Mouse (Mus musculus) T-helper 1 cell (primary cell): ENCODE results near the gene AI837181.

Source experiments
- in situ Hi-C: fragments of 300-600 bp; cut with MboI, MseI; formaldehyde crosslinking; loops from one replicate; pipeline ENCODE4 v1.15.1; 2025; ENCODE audit warnings: high pct_unique_total_duplicates

The AI837181 gene

GRCm38 (mm10) chr19:5414534-5414957, 10.4 kb upstream of the AI837181 start:
- in situ Hi-C loops = no loop called here

DNA sequence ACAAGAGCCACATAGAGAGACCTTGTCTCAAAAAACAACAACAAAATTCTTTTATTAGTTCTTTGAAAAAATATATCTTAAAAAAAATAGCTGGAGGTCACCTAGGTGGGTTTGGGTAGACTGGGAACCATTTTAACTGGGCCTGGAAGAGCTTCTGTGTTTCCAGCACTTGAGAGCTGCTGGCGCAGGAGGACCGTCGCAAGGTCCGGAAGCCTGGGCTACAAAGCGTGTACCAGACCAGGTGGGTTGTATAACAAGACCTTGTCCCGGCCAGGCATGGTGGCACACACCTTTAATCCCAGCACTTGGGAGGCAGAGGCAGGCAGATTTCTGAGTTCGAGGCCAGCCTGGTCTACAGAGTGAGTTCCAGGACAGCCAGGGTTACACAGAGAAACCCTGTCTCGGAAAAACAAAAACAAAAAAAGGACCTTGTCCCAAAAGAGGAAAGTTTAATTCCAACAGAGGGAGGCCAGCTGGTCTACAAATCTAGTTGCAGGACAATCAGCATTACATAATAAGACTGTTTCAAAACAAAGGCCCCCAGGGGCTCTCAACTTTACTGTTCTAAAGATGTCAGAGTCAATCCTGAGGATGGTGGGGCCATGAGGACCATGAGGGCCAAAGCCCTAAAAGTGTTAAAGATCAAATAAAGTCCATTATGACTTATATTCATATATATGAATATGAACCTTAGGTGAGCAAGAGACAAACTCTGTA, 6.0 kb upstream of the AI837181 start:
- in situ Hi-C loops = no loop called here

DNA sequence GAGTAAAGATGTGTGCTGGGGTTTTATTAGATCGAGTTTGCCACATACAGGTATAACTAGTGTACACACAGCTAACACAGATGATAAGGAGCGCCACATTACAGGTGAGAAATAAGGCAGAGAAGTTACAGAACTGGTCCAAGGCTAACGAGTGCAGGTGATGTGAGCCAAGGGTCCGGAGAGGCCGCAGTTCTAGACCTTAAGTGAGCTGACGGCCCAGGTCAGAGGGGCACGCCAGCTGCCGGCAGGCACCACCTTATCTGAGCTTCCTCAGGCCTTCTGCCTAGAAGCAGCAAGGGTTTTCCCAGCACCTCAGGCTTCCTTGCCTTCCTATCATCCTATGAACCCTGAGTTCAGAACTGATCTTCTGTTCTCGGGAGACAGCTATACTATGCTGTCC, 5.3 kb upstream of the AI837181 start:
- in situ Hi-C loops = no loop called here

GRCm38 (mm10) chr19:5420579-5420978, 4.4 kb upstream of the AI837181 start:
- in situ Hi-C loops = no loop called here

DNA sequence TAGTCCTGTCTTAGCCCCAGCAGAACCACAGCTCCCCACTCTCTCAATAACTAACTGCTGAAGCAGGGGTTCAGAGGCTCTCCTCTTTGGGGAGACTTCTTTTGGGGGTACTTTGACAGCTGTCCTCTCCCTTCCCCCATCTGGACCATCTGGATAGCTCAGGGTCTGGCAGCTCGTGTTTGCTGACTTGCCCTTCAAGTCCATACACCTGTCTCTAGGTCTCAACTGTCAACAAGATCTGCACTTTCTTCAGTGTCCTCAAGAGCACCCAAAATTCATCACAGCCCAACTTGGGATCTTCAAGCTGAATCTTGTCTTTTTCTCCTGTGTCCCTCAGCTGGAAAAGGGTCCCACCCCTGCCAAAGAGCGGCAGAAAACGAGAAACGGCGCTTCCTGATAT, 3.2 kb upstream of the AI837181 start:
- in situ Hi-C loops = no loop called here

GRCm38 (mm10) chr19:5422267-5422666, 2.7 kb upstream of the AI837181 start:
- in situ Hi-C loops = no loop called here

GRCm38 (mm10) chr19:5422895-5423443, 2.0 kb upstream of the AI837181 start:
- in situ Hi-C loops = no loop called here

DNA sequence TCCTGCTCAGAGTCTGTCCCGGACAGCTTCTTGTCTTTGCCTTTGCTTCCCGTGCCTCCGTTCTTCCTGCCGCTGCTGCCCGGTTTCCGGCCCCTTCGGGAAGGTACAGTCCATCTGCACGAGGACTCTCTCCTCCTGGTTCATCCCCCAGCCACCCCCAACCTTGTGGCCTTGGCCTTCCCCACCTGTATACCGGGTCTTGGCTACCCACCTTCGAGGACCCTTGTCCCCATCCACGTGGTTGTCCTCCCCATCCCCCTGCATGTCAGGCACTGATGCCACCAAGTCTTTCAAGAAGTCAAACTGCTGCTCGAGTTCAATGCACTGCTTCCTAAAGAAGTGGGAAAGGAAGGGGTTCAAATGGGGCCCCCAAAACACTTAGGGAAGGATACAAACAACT, 1.4 kb upstream of the AI837181 start:
- in situ Hi-C loops = no loop called here

DNA sequence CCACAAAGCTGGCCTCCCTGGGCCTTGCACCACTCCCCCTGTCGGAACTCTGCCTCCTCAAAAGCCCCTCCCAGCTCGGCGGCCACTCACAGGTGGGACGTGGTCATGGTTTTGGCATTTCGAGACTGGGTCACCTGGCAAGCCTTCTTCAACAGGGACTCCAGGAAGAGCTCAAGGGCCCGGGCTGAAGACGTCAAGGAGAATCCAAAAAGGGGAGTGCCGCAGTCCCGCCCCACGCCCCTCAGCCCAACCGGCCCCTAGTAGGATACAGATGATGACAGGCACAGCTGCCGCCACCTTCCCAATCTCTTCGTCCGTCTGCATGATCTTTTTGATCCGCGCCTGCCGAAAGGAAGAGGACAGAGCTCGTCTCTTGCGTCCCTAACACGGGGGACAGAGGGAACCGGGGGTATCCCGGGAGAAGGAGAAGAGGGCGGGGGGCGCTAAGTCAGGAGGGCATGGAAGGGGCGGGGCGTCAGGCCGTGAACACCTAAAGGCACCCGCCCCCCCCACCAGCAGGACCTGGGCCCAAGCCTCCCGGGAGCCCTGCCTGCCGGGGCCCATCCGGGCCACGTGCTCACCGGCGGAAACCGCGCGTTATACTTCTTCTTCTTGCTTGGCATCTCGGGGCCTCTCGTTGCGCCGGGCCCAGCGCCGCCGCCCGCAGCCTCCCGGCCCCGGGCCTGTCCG, 707 bp upstream of the AI837181 start:
- in situ Hi-C loops = no loop called here

- in situ Hi-C loops = no loop called here
These were observed 1.1 kb downstream of the AI837181 start for GRCm38 (mm10) chr19:5425906-5426565.

DNA sequence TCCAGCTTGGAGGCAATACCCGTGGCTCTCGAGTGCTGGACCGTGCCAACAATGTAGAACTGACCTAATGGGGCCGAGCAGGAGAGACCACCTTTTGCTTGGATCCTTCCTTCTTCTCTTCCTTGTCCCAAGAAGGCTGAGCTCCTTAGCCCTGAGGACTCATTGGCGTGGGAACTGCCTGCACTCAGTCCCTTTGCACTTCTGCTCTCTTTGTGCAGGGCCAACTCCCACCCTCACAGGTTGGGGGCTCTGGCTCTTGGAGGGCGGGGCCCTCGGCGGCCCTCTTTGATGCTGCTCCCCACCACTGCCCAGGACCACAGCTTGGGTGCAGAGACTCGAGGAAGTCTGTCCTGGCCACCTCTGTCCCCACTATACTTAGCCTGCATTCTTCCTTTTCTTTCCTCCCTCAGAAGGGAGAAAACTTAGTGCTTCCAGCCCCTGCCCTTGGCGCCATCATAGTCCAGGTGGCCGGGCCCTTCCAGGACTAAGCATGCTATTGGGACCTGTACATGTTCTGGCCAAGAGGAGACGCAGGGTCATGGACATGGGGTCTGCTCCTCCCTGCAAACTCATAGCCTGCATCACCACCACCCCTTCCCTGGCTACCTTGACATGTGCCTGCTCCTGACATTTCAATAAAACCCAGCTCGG, 1.8 kb downstream of the AI837181 start:
- in situ Hi-C loops = no loop called here

- in situ Hi-C loops = no loop called here
These were observed 3.1 kb downstream of the AI837181 start for GRCm38 (mm10) chr19:5428083-5428482.

DNA sequence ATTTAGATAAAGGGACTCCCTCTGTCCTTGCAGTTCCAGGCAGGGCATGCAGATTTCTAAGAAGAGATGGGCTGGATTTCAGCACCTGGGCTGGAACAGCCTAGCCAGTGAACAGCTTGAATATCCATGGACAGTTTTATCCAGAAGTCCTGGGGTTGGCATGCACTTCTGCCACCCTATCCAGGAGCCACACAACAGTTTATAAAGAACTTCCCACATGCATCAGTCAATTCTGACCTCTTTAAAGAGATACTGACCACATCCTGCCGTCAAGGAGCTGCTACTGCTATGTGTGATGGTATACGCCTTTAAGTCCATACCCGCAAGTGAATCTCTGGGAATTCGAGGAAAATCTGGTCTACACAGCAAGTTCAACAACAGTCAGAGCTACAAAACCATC, 4.3 kb downstream of the AI837181 start:
- in situ Hi-C loops = no loop called here

DNA sequence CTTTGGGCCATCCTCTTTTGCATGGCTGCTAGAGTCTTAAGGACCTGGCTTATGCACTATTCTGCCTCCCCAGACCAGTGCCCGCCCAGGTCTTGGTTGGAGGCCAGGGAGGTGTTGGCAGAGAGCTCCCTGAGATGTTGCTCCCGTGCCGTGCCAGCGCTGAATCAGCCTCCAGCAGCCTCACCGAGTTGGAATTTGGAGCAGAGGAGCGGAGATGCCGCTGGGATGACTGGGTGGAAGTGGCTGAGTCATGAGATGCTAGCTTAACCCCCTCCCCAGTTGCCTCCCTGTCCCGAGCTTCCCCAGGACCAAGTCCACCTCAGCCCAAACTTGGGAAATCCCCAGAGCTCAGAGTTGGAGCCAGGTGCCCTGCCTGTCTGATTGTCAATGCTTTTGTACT, 4.9 kb downstream of the AI837181 start:
- in situ Hi-C loops = loop anchor here (10.0 kb wide), 1 partner anchor 1165 kb away; no protein-coding TSS in a partner anchor

DNA sequence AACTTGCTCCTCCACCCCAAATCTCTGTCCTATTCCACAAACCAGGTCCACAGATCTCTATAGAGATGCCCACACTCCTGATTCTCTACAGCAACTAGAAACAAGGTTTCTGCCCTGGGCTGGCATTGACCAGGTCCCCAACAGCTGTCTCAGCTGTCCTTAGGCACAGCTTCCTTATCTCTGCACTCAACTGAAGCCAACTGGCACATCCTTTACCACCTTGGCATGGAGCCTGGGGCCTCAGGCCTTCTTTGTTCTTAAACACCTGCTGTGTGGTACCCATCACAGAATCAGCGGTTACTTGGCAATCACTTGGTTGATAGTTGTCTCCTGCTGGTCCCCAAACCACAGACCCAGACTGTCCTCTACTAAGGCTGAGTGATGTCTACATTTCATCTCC, 5.5 kb downstream of the AI837181 start:
- in situ Hi-C loops = loop anchor here (10.0 kb wide), 1 partner anchor 1164 kb away; no protein-coding TSS in a partner anchor

DNA sequence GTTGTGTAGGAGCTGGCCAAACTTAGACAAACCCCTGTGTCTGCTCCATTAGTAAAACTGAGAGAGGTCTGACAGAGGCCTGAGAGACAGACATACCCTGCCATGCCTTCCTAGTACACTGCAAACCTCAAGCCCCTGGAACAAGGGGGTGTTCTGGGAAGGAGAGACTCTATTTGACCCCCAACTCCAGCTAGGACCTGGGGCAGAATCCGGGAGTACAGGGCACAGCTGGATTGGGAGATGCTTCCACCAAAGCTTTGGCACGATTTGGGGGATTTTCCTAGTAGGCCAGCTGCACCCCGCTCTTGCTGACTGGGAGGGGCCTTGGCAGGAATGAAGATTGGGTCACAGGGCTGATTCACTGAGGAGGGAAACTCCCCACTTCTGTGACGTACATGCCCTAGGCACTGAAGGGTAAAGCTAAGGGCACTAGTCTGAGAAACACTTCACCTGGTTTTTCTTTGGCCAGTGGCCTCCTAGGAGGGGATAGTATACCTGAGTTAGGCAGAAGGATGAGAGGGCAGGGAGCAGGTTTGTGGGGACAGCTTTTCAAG, 7.0 kb downstream of the AI837181 start:
- in situ Hi-C loops = loop anchor here (10.0 kb wide), 1 partner anchor 1163 kb away; no protein-coding TSS in a partner anchor

- in situ Hi-C loops = loop anchor here (10.0 kb wide), 1 partner anchor 1162 kb away; no protein-coding TSS in a partner anchor
These were observed 8.3 kb downstream of the AI837181 start for GRCm38 (mm10) chr19:5432992-5433852.

- in situ Hi-C loops = loop anchor here (10.0 kb wide), 1 partner anchor 1161 kb away; no protein-coding TSS in a partner anchor
These were observed 9.0 kb downstream of the AI837181 start for GRCm38 (mm10) chr19:5433951-5434350.

DNA sequence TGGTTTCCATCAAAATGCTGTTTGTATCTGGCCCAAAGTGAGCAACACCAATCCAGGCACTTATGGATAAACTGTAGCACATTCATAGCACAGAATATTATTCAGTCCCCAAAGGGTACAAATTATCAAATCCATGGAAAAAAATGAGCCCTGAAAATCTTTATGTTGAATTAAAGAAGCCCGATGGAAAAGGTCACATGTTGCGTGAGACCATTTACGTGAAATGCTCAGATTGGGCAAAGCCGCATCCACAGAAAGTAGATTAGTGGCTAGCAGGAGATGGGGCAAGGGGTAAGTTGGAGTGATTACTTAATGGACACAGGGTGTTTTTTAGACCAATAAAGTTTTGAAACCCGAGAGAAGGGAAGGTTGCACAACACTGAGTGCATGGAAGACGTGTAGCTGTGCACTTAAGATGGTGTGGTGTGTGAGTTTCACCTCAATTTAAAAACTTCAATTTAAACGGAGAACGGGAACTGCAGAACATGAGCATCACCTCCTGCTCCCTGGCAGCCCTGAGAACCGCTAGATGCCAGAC, 19.5 kb downstream of the AI837181 start:
- in situ Hi-C loops = no loop called here

DNA sequence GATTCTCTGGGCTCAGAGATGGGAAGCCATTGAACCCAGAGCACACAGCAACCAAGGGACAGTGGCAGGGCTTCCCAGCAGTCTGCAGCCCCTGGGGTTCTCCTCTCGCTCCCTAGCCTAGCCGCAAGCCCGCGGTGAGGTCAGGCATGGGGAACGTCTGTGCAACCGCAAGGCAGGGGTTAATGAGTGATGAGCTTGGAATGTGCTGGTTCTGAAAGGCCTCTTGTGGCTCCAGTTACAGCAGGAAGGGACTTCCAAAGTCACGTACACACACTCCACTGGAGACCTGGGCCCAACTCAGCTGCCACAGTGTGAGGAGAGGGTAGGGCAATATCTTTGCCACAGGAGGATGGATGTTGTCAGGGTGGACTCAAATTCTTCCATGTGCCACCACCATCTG, 20.0 kb downstream of the AI837181 start:
- in situ Hi-C loops = no loop called here
